Mouse (Mus musculus) bone marrow macrophage, adult 2 months (primary cell): ENCODE measurements around the gene Bmpr1b. TPM values are rescaled to one million over a fixed set of nuclear protein-coding genes. Genes with fewer than 3 reads are reported as not detected.

Experiments used
- H3K27ac ChIP-seq: 2 replicates; pipeline ENCODE4 v1.5.1; 2012; ENCODE audit warnings: low read depth, low read length; ENCODE audit not compliant: insufficient read depth
- H3K4me1 ChIP-seq: 2 replicates; pipeline ENCODE4 v1.6.1; 2012; ENCODE audit warnings: low read length; ENCODE audit not compliant: control insufficient read depth, insufficient read depth
- H3K4me3 ChIP-seq: 2 replicates; pipeline ENCODE4 v1.5.1; 2012; ENCODE audit warnings: mild to moderate bottlenecking, low read length, moderate library complexity; ENCODE audit not compliant: insufficient read depth
- CTCF ChIP-seq: IDR thresholded peaks from 2 replicates; pipeline ENCODE4 v1.5.1; 2012; ENCODE audit warnings: low read depth, mild to moderate bottlenecking, low read length, moderate library complexity
- POLR2A ChIP-seq: IDR thresholded peaks from 2 replicates; pipeline ENCODE4 v1.6.1; 2012; ENCODE audit warnings: mild to moderate bottlenecking, low read depth, low read length, borderline replicate concordance
- polyA plus RNA-seq: library from polyadenylated mRNA; stranded (reverse); fragments of >200 nt; gene quantifications from 2 replicates; pipeline ENCODE4 v1.2.4, GENCODE M21; 2012; ENCODE audit not compliant: missing spikeins, insufficient read depth, insufficient read length

Gene Bmpr1b
- polyA plus RNA-seq, 1 experiment = not detected

- Histone ChIP-seq H3K27ac (no peak overlapping the region), H3K4me1 (no peaks in the 10 kb centered on the region), H3K4me3 (peak overlapping the region; percentile 33)
- no peak for TF ChIP-seq POLR2A
- no peak for TF ChIP-seq CTCF
These were observed 237.7 kb downstream of the Bmpr1b start for GRCm38 (mm10) chr3:141931372-141932092.

- TF ChIP-seq POLR2A (no peak), CTCF (no peak)
- H3K4me3 ChIP-seq = no peak overlapping the region
- H3K4me1 ChIP-seq = no peaks in the 10 kb centered on the region
- no peak overlapping the region for H3K27ac ChIP-seq
These were observed 245.8 kb downstream of the Bmpr1b start for GRCm38 (mm10) chr3:141923442-141923841.

GRCm38 (mm10) chr3:141921161-141921560 is 248.1 kb downstream of the Bmpr1b start:
- Histone ChIP-seq H3K27ac (no peak overlapping the region), H3K4me1 (no peaks in the 10 kb centered on the region), H3K4me3 (no peak overlapping the region)
- TF ChIP-seq CTCF (no peak), POLR2A (no peak)

- no peaks in the 10 kb centered on the region for H3K4me1 ChIP-seq
- TF ChIP-seq POLR2A (no peak), CTCF (no peak)
- H3K4me3 ChIP-seq = no peak overlapping the region
- H3K27ac ChIP-seq = no peak overlapping the region
These were observed 249.6 kb downstream of the Bmpr1b start for GRCm38 (mm10) chr3:141919661-141920060.

- Histone ChIP-seq H3K4me3 (no peak overlapping the region), H3K27ac (no peak overlapping the region), H3K4me1 (no peaks in the 10 kb centered on the region)
- TF ChIP-seq POLR2A (no peak), CTCF (no peak)
These were observed 252.1 kb downstream of the Bmpr1b start for GRCm38 (mm10) chr3:141917166-141917565.

- H3K4me1 ChIP-seq = no peaks in the 10 kb centered on the region
- no peak for TF ChIP-seq POLR2A
- no peak for TF ChIP-seq CTCF
- no peak overlapping the region for H3K4me3 ChIP-seq
- H3K27ac ChIP-seq = no peak overlapping the region
These were observed 253.2 kb downstream of the Bmpr1b start for GRCm38 (mm10) chr3:141915995-141916394.

GRCm38 (mm10) chr3:141914588-141914987 is 254.6 kb downstream of the Bmpr1b start:
- TF ChIP-seq CTCF (no peak), POLR2A (no peak)
- H3K4me3 ChIP-seq = no peak overlapping the region
- H3K4me1 ChIP-seq = no peaks in the 10 kb centered on the region
- H3K27ac ChIP-seq = no peak overlapping the region

GRCm38 (mm10) chr3:141909136-141909535 is 260.1 kb downstream of the Bmpr1b start:
- Histone ChIP-seq H3K4me3 (no peak overlapping the region), H3K27ac (no peak overlapping the region), H3K4me1 (no peaks in the 10 kb centered on the region)
- no peak for TF ChIP-seq POLR2A
- TF ChIP-seq CTCF = no peak

GRCm38 (mm10) chr3:141905903-141906623 is 263.2 kb downstream of the Bmpr1b start:
- no peaks in the 10 kb centered on the region for H3K4me1 ChIP-seq
- TF ChIP-seq POLR2A (no peak), CTCF (no peak)
- H3K27ac ChIP-seq = no peak overlapping the region
- H3K4me3 ChIP-seq = no peak overlapping the region

- Histone ChIP-seq H3K4me1 (no peaks in the 10 kb centered on the region), H3K4me3 (no peak overlapping the region), H3K27ac (no peak overlapping the region)
- TF ChIP-seq CTCF = no peak
- TF ChIP-seq POLR2A = no peak
These were observed 268.9 kb downstream of the Bmpr1b start for GRCm38 (mm10) chr3:141900361-141900760.
